Mouse (Mus musculus) cerebellum, adult 8-10 months (tissue): ENCODE results near the gene Mettl24.

Experiments used
- DNase-seq: peaks from one replicate; pipeline ENCODE4 v3.0.0; 2022

The Mettl24 gene

DNA sequence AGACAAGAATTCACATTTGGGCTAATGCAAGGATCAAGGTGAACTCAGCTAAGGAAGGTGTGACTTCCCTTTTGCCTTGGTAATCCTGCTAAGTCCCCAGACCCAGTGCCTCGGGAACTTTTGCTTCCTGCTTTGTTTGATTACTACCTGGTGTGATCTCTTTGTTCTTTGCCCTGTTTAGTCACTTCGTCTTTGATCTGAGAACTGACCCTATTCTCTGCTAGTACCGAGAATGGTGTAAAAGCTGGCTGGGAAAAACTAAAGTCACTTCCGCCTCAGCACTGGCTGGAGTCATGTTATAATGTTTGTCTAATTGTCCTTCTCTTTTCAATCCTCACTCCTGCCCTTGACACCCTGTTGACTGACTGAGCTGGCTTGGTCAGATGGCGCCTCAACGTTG, 133.4 kb downstream of the Mettl24 start:
- DNase-seq, result no peak

DNA sequence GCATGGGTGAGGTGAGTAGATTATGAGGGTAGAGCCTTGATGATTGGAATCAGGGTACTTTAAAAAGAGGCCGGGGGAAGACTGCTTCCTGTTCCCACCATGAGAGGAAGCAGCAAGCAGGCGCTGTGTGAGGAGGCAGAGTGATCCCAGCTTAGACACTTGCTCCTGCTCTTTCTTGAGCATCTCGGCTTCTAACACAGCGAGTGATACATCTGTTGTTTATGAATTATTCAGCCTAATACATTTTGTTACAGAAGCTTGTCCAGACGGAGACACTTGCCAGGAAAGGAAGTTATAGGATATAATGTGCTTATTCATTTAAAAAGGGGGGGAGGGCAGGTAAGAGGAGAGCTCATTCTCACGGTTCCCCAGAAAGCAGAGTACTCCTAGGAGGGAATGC, 142.9 kb downstream of the Mettl24 start:
- no peak for DNase-seq

DNA sequence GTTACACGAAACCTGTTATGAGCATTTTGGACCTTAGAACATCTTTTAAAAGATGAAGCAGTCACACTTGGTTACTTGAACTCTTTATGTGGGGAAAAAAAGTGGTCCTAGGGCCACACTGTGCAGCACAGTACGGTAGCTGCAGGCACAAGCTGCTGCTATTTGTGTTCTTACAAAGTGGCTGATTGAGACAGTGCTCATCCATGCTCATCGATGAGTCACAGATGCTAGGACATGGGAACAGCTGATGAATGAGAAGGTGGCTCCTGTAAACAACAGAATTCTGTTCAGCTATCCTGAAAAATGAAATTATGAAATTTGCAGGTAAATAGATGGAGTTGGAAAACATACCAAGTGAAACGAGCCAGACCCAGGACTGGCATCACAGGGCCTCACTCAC, 144.6 kb downstream of the Mettl24 start:
- no peak for DNase-seq

DNA sequence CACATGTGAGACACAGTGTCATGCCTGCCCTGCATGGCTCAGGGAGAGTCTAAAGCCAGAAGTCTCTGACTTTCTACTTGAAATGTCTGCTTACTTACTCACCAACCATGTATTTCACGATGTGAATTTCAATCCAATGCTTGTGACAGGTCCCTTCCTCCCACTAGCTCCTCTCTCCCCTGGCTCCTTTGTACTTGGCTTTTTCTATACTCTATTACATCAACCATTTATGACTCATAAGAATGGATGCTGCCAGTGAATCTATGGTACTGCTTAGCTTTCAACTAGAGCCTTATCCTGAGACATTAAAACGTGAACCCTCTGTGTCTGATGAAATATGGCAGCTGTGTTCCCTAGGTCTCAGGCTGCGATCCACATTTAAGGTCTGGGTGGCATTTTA, 147.2 kb downstream of the Mettl24 start:
- DNase-seq, result no peak

DNA sequence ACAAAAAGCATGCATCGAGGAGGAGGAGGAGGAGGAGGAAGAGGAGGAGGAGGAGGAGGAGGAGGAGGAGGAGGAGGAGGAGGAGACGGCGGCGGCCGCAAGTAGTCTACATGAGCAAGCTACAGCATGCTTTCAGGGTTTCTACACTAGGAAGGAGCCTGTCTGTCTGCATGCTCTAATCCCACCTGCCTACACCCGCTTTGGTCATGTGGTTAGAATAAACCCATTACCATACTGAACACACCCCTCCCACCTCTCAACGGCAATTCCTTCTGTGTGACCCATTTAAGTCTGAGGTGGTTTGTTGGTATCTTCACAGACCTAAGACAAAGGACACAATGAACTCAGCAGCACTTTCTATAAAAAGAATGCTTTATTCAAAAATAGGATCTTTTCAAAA, 148.2 kb downstream of the Mettl24 start:
- DNase-seq, result no peak

DNA sequence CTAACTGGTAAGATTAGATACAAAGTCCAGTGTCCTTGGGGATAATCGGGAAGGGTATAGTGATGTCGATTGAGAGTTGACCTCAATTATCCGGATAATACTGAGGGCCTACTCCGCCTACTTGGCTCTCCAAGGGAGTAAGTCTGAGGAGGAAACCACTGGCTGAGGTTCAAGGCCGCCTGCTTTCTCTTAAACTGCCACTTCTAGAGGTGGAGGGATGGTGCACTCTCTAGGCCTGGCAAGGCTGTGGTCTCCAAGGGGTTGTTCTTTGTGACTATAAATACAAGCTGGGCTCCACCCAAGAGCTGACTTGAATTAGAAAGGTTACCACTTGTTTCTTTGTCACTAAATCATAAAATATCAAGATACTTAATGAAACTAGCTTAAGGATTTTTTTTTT, 157.0 kb downstream of the Mettl24 start:
- DNase-seq, result no peak

DNA sequence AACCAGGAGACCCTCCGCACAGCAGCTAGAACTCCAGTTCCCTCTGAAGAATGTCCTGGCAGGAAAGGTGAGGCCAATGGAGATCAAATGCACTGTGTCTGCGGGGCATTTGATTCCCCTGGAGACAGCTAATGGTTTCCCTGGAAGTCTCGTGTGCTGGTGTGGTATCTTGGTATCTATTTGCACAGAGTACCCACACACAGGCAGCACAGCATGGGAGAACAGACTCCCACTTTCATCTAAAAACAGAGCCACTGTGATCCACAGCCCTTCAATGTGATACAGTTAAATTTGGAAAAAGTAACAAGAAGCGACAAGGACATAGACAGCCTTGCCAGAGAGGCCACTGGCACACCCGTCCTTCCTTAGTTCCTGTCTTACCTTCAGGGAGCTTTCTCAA, 160.8 kb downstream of the Mettl24 start:
- no peak for DNase-seq

DNA sequence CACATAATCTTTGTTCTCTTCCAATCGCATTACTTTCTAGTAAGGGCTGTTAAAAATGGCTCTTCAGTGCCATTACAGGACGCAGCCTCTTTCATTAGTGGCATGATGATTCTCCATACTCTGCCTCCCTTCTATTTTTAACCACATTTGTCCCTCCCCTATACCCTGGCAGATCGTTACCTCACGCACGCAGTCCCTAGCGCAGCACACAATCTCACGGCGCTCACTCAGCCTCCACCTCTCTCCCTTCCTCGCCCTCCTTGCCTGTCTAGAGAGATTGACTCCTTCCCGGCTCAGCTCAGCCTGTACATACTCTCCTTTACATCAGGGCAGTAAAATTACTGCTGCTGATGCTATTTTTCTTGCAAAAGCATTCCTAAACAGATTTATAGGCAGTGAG, 161.5 kb downstream of the Mettl24 start:
- no peak for DNase-seq

DNA sequence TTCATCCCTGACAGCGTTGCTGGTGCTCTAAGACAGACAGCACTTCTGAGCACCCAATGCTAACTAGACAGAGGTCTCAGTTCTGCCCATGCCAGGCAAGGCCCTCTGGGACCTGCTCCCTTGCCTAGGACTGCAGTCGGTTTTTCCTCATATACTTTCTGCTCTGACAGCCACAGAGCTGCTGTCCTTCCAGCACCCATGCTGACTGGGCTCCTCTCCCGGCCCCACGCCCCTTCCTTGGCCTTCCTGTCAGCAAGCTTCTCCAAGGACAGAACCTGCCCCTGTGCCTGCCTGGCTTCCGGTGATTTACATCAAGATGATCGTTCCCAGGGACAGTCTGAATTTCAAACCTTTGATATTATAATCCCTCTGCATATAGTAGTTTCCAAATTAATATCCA, 162.5 kb downstream of the Mettl24 start:
- DNase-seq, result no peak

DNA sequence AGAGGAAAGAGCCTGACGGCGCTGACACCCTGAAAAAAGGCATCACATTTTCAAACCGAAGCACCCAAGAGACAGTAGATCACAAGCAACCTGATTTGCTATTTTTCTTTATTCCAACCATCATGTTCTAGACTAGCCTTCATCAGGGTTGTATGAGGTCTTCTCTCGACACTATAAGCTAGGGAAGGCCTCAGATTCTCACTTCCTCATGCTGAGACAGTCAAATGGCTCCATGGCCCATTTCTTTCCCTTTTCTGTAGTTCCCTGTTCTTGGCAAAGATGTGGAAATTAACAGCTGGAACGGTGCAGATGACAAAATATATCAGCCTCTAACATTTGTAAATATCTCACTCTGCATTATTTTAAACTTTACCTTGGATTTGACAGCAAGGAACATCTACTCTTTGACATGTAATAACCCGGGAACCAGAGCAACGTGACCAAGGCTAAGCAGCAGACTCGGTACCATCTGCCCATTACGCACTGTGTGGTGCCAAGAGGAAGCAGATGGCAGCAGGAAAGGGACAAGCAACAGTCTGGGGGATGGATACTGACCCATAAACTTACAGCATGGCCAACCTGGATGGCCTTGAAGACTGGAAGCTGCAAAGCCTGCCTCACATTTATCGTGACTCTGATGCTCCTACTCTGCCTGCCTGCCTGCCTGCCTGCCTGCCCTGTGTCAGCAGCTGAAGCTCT, 164.2 kb downstream of the Mettl24 start:
- peak; percentile 80 for DNase-seq

DNA sequence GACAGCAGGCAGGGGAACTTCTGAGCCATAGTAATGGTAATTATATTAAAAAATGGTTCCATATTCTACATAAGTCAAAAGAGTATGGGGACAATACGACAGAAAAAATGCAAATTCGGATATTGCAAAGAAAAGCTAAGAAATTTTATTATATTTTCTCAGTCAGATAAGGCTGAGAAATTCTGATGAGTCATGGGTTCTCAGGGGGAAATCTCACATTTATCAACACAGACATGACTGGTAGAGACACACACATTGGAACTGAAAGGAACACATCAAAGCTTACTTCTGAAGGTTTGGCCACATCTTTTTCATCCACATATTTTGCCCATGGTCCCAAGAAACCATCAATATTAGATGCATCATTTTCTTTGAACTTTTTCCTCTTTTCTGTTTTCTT, 167.6 kb downstream of the Mettl24 start:
- no peak for DNase-seq

DNA sequence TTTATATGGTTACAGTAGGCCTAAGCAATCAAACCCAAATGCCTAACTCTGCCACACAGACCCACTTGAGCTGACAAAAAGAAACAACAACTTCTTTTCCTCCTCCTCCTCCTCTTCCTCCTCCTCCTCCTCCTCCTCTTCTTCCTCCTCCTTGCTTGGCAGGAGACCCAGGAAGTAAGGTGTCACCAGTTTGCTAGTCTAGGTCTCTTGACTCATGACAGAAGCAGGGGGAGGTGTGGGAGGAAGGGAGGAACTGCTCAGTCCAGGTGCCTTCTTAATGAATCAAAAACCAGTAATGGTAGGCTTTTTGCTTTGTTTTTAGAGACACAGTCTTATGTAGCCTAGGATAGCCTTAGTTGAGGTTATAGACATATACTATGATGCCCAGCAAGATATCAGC, 168.1 kb downstream of the Mettl24 start:
- no peak for DNase-seq

DNA sequence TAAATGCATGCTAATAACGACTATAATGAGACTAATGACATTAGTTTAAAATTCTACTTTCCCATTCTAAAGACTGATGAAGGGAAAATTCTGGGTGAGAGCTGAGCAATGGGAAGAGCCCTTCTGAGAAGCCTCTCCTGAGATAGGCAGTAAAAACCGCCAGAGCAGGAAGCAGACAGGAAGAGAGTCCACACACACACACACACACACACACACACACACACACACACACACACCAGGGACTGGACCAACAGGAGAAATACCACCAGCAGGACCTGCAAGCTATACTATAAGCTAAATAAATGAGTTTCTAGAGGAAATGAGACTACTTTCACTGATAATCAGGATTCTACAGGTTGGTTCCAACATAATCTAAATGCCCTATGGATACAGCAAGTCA, 172.5 kb downstream of the Mettl24 start:
- no peak for DNase-seq

DNA sequence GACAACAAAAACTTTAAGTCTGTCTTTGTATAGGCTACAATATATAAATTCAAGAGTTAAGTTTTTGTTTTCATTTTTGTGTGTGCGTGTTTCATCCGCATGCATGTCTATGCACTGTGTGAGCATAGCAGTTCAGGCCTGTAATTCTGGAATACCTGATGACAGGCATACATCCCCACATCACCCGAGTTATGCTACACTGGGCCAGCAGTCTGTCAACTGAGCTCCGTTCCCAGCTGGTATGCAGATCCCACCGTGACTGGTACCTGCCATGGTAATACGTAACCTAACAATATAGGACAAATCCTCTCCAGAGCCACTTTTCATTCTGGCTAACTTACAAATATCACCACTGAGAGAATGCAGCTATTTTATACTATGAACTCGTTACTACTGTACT, 173.6 kb downstream of the Mettl24 start:
- DNase-seq, result no peak

DNA sequence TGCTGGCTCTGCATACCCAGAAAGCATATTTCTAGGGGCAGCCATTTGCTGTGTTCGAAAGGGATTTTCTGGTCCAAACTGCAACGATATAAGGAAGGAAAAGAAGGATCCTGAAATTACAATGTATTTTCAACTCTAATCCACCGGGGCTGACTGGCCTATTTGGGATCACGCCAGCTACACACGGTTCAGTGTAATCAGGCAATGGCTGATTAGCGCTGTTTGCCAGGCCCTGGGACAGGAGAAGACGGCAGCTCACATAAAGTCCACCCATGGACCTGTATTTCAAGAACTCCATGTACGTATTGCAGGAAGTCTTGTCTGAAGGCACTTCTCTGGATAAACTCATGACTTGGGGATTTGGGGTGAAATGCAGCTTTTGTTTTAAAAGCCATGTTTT, 174.5 kb downstream of the Mettl24 start:
- DNase-seq, result peak; percentile 78
